Mouse (Mus musculus) ES-E14 (cell line): Measurements from ENCODE around the gene Peak1.

ENCODE experiments used
- CHD2 ChIP-seq: IDR thresholded peaks from 2 replicates; pipeline ENCODE4 v1.6.1; 2014; ENCODE audit warnings: mild to moderate bottlenecking, low read depth, low read length, inconsistent platforms
- HCFC1 ChIP-seq: IDR thresholded peaks from 2 replicates; pipeline ENCODE4 v1.6.1; 2012; ENCODE audit warnings: low read length, inconsistent platforms, borderline replicate concordance; ENCODE audit not compliant: insufficient read depth
- MAFK ChIP-seq: IDR thresholded peaks from 2 replicates; pipeline ENCODE4 v1.6.1; 2014; ENCODE audit warnings: mild to moderate bottlenecking, low read depth, low read length, inconsistent platforms; ENCODE audit not compliant: insufficient read depth

DNA sequence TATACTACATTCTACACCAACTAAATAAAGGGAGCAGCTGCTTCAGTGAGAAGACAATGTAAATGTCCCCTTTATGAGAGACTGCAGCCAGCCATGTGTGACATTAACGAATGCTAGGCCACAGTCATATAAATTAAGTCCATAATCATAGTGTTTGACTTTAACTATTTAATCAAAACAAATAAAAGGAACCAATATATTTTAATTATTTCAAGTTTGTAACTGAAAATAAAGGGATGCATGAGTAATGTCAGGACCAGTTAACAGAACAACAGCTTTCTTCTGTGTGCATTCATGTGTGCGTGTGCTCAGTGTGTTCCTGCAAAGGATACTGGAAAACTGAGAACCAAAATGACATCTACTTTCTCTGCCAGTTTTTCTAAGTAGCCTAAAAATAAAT lies 113.3 kb downstream of the Peak1 start:
- TF ChIP-seq HCFC1 (no peak), MAFK (no peak), CHD2 (no peak)
